Mouse (Mus musculus) right cerebral cortex, adult 18-20 months (tissue): ENCODE results near the gene Bbs9.

Experiments
- DNase-seq: peaks from one replicate; pipeline ENCODE4 v3.0.0; 2022; ENCODE audit warnings: mixed read lengths

Gene Bbs9

GRCm38 (mm10) chr9:22468170-22468898 is 7.2 kb upstream of the Bbs9 start:
- DNase-seq = peak; percentile 46

GRCm38 (mm10) chr9:22468899-22469259 is 6.6 kb upstream of the Bbs9 start:
- DNase-seq = no peak

- DNase-seq = no peak
Measured at GRCm38 (mm10) chr9:22469643-22470042, 5.9 kb upstream of the Bbs9 start, which contains the start of gene Rp9. Gene Rp9, minus strand, starts transcription at chr9:22469743.

- no peak for DNase-seq
Measured at GRCm38 (mm10) chr9:22476265-22476664, 750 bp downstream of the Bbs9 start.

GRCm38 (mm10) chr9:22478946-22479345 is 3.4 kb downstream of the Bbs9 start:
- no peak for DNase-seq

GRCm38 (mm10) chr9:22483866-22484561 is 8.5 kb downstream of the Bbs9 start:
- no peak for DNase-seq

GRCm38 (mm10) chr9:22484562-22485308 is 9.2 kb downstream of the Bbs9 start:
- DNase-seq = no peak

- no peak for DNase-seq
Measured at GRCm38 (mm10) chr9:22486211-22486610, 10.7 kb downstream of the Bbs9 start.

GRCm38 (mm10) chr9:22488963-22489362 is 13.4 kb downstream of the Bbs9 start:
- DNase-seq = no peak

GRCm38 (mm10) chr9:22494203-22494807 is 18.8 kb downstream of the Bbs9 start:
- no peak for DNase-seq

GRCm38 (mm10) chr9:22495133-22495532 is 19.6 kb downstream of the Bbs9 start:
- no peak for DNase-seq

GRCm38 (mm10) chr9:22497021-22497767 is 21.7 kb downstream of the Bbs9 start:
- DNase-seq = no peak

GRCm38 (mm10) chr9:22502972-22503371 is 27.5 kb downstream of the Bbs9 start:
- DNase-seq = no peak

- no peak for DNase-seq
Measured at GRCm38 (mm10) chr9:22503581-22503980, 28.1 kb downstream of the Bbs9 start.

GRCm38 (mm10) chr9:22505574-22505973 is 30.1 kb downstream of the Bbs9 start:
- DNase-seq = no peak

- no peak for DNase-seq
Measured at GRCm38 (mm10) chr9:22515076-22515475, 39.6 kb downstream of the Bbs9 start.

GRCm38 (mm10) chr9:22518394-22519041 is 43.0 kb downstream of the Bbs9 start:
- peak; percentile 44 for DNase-seq

- no peak for DNase-seq
Measured at GRCm38 (mm10) chr9:22523460-22523859, 47.9 kb downstream of the Bbs9 start.

GRCm38 (mm10) chr9:22530734-22531489 is 55.4 kb downstream of the Bbs9 start:
- no peak for DNase-seq

- DNase-seq = no peak
Measured at GRCm38 (mm10) chr9:22532112-22532511, 56.6 kb downstream of the Bbs9 start.

GRCm38 (mm10) chr9:22532810-22533447 is 57.4 kb downstream of the Bbs9 start:
- DNase-seq = peak; percentile 67
